Mouse (Mus musculus) heart, adult 2 months (tissue): ENCODE results near the gene Nrf1.

Experiments
- CTCF ChIP-seq: fragments of 200-600 bp; IDR thresholded peaks from 2 replicates; pipeline ENCODE4 v1.8.1; 2022; ENCODE audit warnings: antibody characterized with exemption, mild to moderate bottlenecking, moderate library complexity
- EP300 ChIP-seq: fragments of 200-500 bp; IDR thresholded peaks from 2 replicates; pipeline ENCODE4 v1.6.1; 2011; ENCODE audit warnings: low read depth, low read length, control low read depth; ENCODE audit not compliant: insufficient read depth
- POLR2A ChIP-seq: fragments of 200-500 bp; IDR thresholded peaks from 2 replicates; pipeline ENCODE4 v1.6.1; 2011; ENCODE audit warnings: mild to moderate bottlenecking, low read depth, low read length, control low read depth; ENCODE audit not compliant: insufficient read depth

- TF ChIP-seq CTCF, result no peak
- TF ChIP-seq POLR2A, result no peak
- TF ChIP-seq EP300, result no peak
Measured at GRCm38 (mm10) chr6:30013520-30013919, 34.3 kb upstream of the Nrf1 start.
